Mouse (Mus musculus): ENCODE data around the gene Arhgap19.

The Arhgap19 gene

GRCm38 (mm10) chr19:41738429-41738805, 63.4 kb downstream of the Arhgap19 start:
- DNase-seq (ENCODE audit: low spot score), result no peak

- DNase-seq (ENCODE audit: low spot score), result no peak
These were observed 64.0 kb downstream of the Arhgap19 start for GRCm38 (mm10) chr19:41737657-41738428.

GRCm38 (mm10) chr19:41734685-41735084, 67.2 kb downstream of the Arhgap19 start:
- no peak for DNase-seq (ENCODE audit: low spot score)

DNA sequence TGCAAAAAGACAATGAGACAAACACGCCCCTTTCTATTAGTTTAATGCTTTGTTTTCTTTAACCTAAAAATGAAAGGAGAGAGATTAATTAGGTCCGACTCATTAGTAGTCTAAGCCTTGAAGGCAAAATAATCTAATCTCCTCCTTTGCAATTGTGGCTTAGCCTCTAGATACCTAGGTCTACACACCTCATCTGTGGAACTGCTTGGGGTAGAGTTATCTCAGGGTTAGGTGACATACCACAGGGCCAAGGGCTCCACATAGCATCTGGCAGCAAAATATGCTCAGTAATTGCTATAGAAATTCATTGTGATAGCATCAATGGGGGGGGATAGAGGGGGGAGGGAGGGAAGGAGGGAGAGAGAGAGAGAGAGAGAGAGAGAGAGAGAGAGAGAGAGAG, 76.4 kb downstream of the Arhgap19 start:
- no peak for DNase-seq (ENCODE audit: low spot score)

GRCm38 (mm10) chr19:41724831-41725470, 76.9 kb downstream of the Arhgap19 start:
- DNase-seq (ENCODE audit: low spot score), result no peak

- no peak for DNase-seq (ENCODE audit: low spot score)
These were observed 78.5 kb downstream of the Arhgap19 start for GRCm38 (mm10) chr19:41723337-41723736.

GRCm38 (mm10) chr19:41719436-41719835, 82.4 kb downstream of the Arhgap19 start:
- no peak for DNase-seq (ENCODE audit: low spot score)
